Mouse (Mus musculus) midbrain, embryonic 14.5 days (tissue): Measurements from ENCODE around the gene Cdk5. TPM values are rescaled to one million over a fixed set of nuclear protein-coding genes. Genes with fewer than 3 reads are reported as not detected.

Experiments
- ATAC-seq: fragments of 200-750 bp; cut with Nextera tagmentation; 2 replicates; pipeline ENCODE4 v1.8.0; 2017; ENCODE audit warnings: moderate number of reproducible peaks, moderate library complexity; ENCODE audit not compliant: low FRiP score, low TSS enrichment
- DNase-seq: peaks from one replicate; pipeline ENCODE4 v3.0.0-alpha.2; 2015
- H3K27ac ChIP-seq: fragments of 300-500 bp; sonication (generic); replicated peaks from 2 replicates; pipeline ENCODE4 v1.5.1; 2014; ENCODE audit warnings: mild to moderate bottlenecking, low read depth, low read length, moderate library complexity
- H3K27me3 ChIP-seq: fragments of 300-500 bp; sonication (generic); 2 replicates; pipeline ENCODE4 v1.6.1; 2014; ENCODE audit warnings: low read length, control low read depth, mixed read lengths; ENCODE audit not compliant: control insufficient read depth, insufficient read depth
- H3K36me3 ChIP-seq: fragments of 300-500 bp; sonication (generic); 2 replicates; pipeline ENCODE4 v1.6.1; 2014; ENCODE audit warnings: low read length, control low read depth; ENCODE audit not compliant: control insufficient read depth, insufficient read depth
- H3K4me1 ChIP-seq: fragments of 300-500 bp; sonication (generic); 2 replicates; pipeline ENCODE4 v1.6.1; 2014; ENCODE audit warnings: mild to moderate bottlenecking, antibody characterized with exemption, low read length, control low read depth; ENCODE audit not compliant: control insufficient read depth, insufficient read depth
- H3K4me2 ChIP-seq: fragments of 300-500 bp; sonication (generic); 2 replicates; pipeline ENCODE4 v1.6.1; 2014; ENCODE audit warnings: mild to moderate bottlenecking, low read length, moderate library complexity
- H3K4me3 ChIP-seq: fragments of 300-500 bp; sonication (generic); replicated peaks from 2 replicates; pipeline ENCODE4 v1.5.1; 2014; ENCODE audit warnings: low read depth, low read length
- H3K9ac ChIP-seq: fragments of 300-500 bp; sonication (generic); replicated peaks from 2 replicates; pipeline ENCODE4 v1.6.1; 2014; ENCODE audit warnings: mild to moderate bottlenecking, low read length, moderate library complexity
- H3K9me3 ChIP-seq: fragments of 300-500 bp; sonication (generic); 2 replicates; pipeline ENCODE4 v1.6.1; 2016; ENCODE audit warnings: low read length, control low read depth, mixed read lengths; ENCODE audit not compliant: control insufficient read depth
- WGBS: fragments of 180-500 bp; shearing (Covaris S2); extraction: QIAGEN DNeasy Blood & Tissue Kit; methylation state at CpG from one replicate; pipeline ENCODE4 v1.1.7; 2014; 5-methylcytosine and 5-hydroxymethylcytosine counted together
- polyA plus RNA-seq: library from polyadenylated mRNA; unstranded; fragments of >200 nt; fragmentation: Nextera tagmentation; extraction: Ambion mirVana; gene quantifications from 2 replicates; pipeline ENCODE4 v1.2.1, GENCODE M21; 2014

Gene Cdk5
- polyA plus RNA-seq, 1 experiment from 2014 or later = 110 TPM

GRCm38 (mm10) chr5:24412063-24412462, 11.3 kb downstream of the Cdk5 start:
- Histone ChIP-seq H3K36me3 (peaks cover 9% of the 10 kb centered on the region), H3K4me1 (no peaks in the 10 kb centered on the region), H3K27me3 (no peaks in the 10 kb centered on the region), H3K9me3 (no peaks in the 10 kb centered on the region), H3K4me3 (no peak overlapping the region), H3K9ac (no peak overlapping the region), H3K4me2 (no peak overlapping the region), H3K27ac (no peak overlapping the region)
- DNase-seq (no peak), ATAC-seq (no peak)
- WGBS = 95% methylated on average over 2 of the region's 2 CpGs

DNA sequence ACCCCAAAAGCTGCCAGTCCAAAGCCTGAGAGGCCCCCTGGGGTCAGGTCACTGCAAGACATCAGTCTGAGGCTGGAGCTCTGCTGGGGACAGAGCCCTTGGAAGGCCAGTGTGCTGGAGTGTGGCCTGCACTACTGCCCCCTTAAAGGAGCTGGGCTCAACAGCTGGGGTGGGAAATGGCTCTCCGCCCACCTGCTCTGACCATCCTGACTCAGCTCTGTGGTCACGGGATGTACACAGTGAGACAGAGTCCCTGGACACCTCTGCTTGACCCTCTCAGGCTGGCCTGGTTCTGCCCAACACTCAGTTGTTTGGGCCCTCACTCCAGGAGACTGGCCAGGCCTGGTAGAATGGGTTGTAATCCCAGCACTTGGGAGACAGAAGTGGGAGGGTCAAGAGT, 13.9 kb downstream of the Cdk5 start:
- 70% methylated on average over 2 of the region's 2 CpGs for WGBS
- Histone ChIP-seq H3K36me3 (peaks cover 27% of the 10 kb centered on the region), H3K27ac (no peak overlapping the region), H3K4me3 (no peak overlapping the region), H3K4me1 (no peaks in the 10 kb centered on the region), H3K27me3 (no peaks in the 10 kb centered on the region), H3K9ac (no peak overlapping the region), H3K9me3 (no peaks in the 10 kb centered on the region), H3K4me2 (no peak overlapping the region)
- no peak for DNase-seq
- no peak for ATAC-seq

- H3K4me2 ChIP-seq = no peak overlapping the region
- H3K9ac ChIP-seq = no peak overlapping the region
- H3K9me3 ChIP-seq = no peaks in the 10 kb centered on the region
- ATAC-seq (no peak), DNase-seq (no peak)
- WGBS = 95% methylated on average over 13 of the region's 13 CpGs
- peaks cover 31% of the 10 kb centered on the region for H3K36me3 ChIP-seq
- no peaks in the 10 kb centered on the region for H3K4me1 ChIP-seq
- no peak overlapping the region for H3K27ac ChIP-seq
- no peak overlapping the region for H3K4me3 ChIP-seq
- no peaks in the 10 kb centered on the region for H3K27me3 ChIP-seq
Measured at GRCm38 (mm10) chr5:24408651-24409050, 14.7 kb downstream of the Cdk5 start.

DNA sequence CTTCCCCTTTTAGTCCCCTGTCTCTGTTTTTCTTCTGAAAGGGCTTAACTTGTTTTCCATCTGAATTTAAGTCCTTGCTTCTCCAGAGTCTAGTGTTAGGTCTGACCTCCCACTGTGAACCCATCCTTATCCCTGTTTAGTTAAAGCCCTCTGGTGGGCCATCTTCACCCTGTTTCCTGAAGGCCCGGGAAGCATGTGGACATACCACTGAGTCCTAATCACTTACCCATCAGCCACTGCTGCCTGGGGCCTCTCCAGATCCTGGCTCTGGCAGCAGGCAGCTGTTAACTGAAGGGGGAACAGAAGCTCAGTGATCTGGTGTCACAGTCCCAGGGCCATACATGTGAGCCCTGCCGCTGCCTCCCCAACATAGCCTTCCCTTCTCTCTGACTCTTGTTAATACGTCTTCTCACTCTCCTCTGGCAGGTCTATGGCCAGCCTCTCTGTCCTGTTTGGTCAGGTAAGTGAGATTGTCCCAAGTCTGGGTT, 17.9 kb downstream of the Cdk5 start:
- H3K4me3 ChIP-seq = no peak overlapping the region
- no peaks in the 10 kb centered on the region for H3K9me3 ChIP-seq
- H3K4me2 ChIP-seq = no peak overlapping the region
- 63% methylated on average over 3 of the region's 3 CpGs for WGBS
- no peaks in the 10 kb centered on the region for H3K27me3 ChIP-seq
- H3K4me1 ChIP-seq = no peaks in the 10 kb centered on the region
- H3K9ac ChIP-seq = no peak overlapping the region
- no peak for DNase-seq
- H3K36me3 ChIP-seq = peaks cover 60% of the 10 kb centered on the region
- ATAC-seq = no peak
- H3K27ac ChIP-seq = no peak overlapping the region

- no peak for ATAC-seq
- no peak for DNase-seq
- Histone ChIP-seq H3K36me3 (peaks cover 60% of the 10 kb centered on the region), H3K4me3 (no peak overlapping the region), H3K4me1 (no peaks in the 10 kb centered on the region), H3K4me2 (no peak overlapping the region), H3K9ac (no peak overlapping the region), H3K27ac (no peak overlapping the region), H3K9me3 (no peaks in the 10 kb centered on the region), H3K27me3 (no peaks in the 10 kb centered on the region)
- 83% methylated on average over 6 of the region's 6 CpGs for WGBS
Measured at GRCm38 (mm10) chr5:24404594-24405360, 18.6 kb downstream of the Cdk5 start.

- no peak overlapping the region for H3K9ac ChIP-seq
- no peak for DNase-seq
- H3K4me2 ChIP-seq = no peak overlapping the region
- peaks cover 50% of the 10 kb centered on the region for H3K36me3 ChIP-seq
- no peak overlapping the region for H3K4me3 ChIP-seq
- no peaks in the 10 kb centered on the region for H3K9me3 ChIP-seq
- no peaks in the 10 kb centered on the region for H3K27me3 ChIP-seq
- no peaks in the 10 kb centered on the region for H3K4me1 ChIP-seq
- no peak overlapping the region for H3K27ac ChIP-seq
- WGBS = 80% methylated on average over 9 of the region's 9 CpGs
- ATAC-seq = no peak
Measured at GRCm38 (mm10) chr5:24401969-24402368, 21.4 kb downstream of the Cdk5 start.

DNA sequence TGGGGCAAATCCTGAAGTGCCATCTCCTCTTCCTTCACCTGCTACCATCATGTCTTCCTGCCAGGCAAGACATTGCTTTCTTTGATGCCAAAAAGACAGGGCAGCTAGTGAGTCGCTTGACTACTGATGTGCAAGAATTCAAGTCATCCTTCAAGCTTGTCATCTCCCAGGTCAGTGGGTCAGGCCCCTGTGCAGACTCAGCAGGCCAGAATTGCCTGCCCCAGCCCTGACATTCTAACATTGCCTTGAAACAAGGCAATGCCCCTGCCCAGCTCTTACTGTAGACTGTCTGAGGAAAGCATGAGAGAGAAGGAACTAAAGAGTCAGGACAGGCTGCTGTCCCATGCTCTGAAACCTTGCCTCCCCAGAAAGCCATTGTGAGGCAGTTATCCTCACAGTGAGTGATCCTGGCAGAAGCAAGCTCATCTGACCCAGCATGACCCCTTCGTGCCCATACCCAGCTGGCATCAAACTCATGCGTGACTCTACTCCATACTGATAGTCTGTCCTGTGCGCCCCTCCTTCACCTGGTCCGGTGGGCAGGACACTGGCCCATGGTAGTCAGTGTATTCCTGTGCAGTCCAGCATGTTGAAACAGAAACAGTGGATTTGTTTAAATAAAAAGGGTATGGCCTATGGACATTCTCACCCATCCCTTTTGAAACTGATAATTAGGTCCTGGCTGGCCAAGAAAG, 22.3 kb downstream of the Cdk5 start:
- 95% methylated on average over 5 of the region's 5 CpGs for WGBS

GRCm38 (mm10) chr5:24400362-24400761, 23.0 kb downstream of the Cdk5 start:
- WGBS = 90% methylated on average over 11 of the region's 11 CpGs
- H3K9ac ChIP-seq = no peak overlapping the region
- DNase-seq = no peak
- peaks cover 35% of the 10 kb centered on the region for H3K36me3 ChIP-seq
- no peak overlapping the region for H3K4me2 ChIP-seq
- ATAC-seq = no peak
- no peaks in the 10 kb centered on the region for H3K4me1 ChIP-seq
- H3K4me3 ChIP-seq = no peak overlapping the region
- no peak overlapping the region for H3K27ac ChIP-seq
- no peaks in the 10 kb centered on the region for H3K27me3 ChIP-seq
- no peaks in the 10 kb centered on the region for H3K9me3 ChIP-seq

More for the DNA sequence above, 22.3 kb downstream of the Cdk5 start:
- no peak overlapping the region for H3K9ac ChIP-seq
- no peak overlapping the region for H3K4me3 ChIP-seq
- H3K27ac ChIP-seq = no peak overlapping the region
- H3K36me3 ChIP-seq = peaks cover 42% of the 10 kb centered on the region
- DNase-seq (no peak), ATAC-seq (no peak)
- H3K4me1 ChIP-seq = no peaks in the 10 kb centered on the region
- H3K27me3 ChIP-seq = no peaks in the 10 kb centered on the region
- no peaks in the 10 kb centered on the region for H3K9me3 ChIP-seq
- H3K4me2 ChIP-seq = no peak overlapping the region

GRCm38 (mm10) chr5:24399686-24400085, 23.6 kb downstream of the Cdk5 start:
- H3K4me2 ChIP-seq = no peak overlapping the region
- H3K4me1 ChIP-seq = 0 out of 2 replicates have a peak, but pooled peaks cover 3% of the 10 kb centered on the region
- H3K27ac ChIP-seq = no peak overlapping the region
- no peak for ATAC-seq
- peaks cover 35% of the 10 kb centered on the region for H3K36me3 ChIP-seq
- DNase-seq = no peak
- H3K4me3 ChIP-seq = no peak overlapping the region
- H3K9ac ChIP-seq = no peak overlapping the region
- no peaks in the 10 kb centered on the region for H3K27me3 ChIP-seq
- no peaks in the 10 kb centered on the region for H3K9me3 ChIP-seq
- WGBS = 92% methylated on average over 10 of the region's 10 CpGs
